Mouse (Mus musculus) E14TG2a.4 (cell line): ENCODE results near the gene Pitpnm3.

Experiments
- H3K27me3 ChIP-seq: 2 replicates; pipeline ENCODE4 v1.6.1; 2014; ENCODE audit warnings: low read length, control low read depth; ENCODE audit not compliant: insufficient read depth
- H3K36me3 ChIP-seq: 2 replicates; pipeline ENCODE4 v1.6.1; 2014; ENCODE audit warnings: low read length, control low read depth; ENCODE audit not compliant: insufficient read depth
- H3K4me1 ChIP-seq: replicated peaks from 2 replicates; pipeline ENCODE4 v1.6.1; 2014; ENCODE audit warnings: low read depth, low read length, control low read depth
- H3K4me3 ChIP-seq: replicated peaks from 2 replicates; pipeline ENCODE4 v1.5.1; 2014; ENCODE audit warnings: mild to moderate bottlenecking, low read length
- H3K9me3 ChIP-seq: 2 replicates; pipeline ENCODE4 v1.6.1; 2014; ENCODE audit warnings: low read length, control low read depth
- CTCF ChIP-seq: conservative IDR thresholded peaks from 2 replicates; pipeline ENCODE4 v1.5.1; 2014; ENCODE audit warnings: low read length
- NANOG ChIP-seq: IDR thresholded peaks from 2 replicates; pipeline ENCODE4 v1.6.1; 2014; ENCODE audit warnings: borderline replicate concordance, low read length, mixed read lengths
- POU5F1 ChIP-seq: IDR thresholded peaks from 2 replicates; pipeline ENCODE4 v1.6.1; 2014; ENCODE audit warnings: low read length, borderline replicate concordance

The Pitpnm3 gene

GRCm38 (mm10) chr11:72002138-72002853, 133.3 kb downstream of the Pitpnm3 start:
- Histone ChIP-seq H3K27me3 (peaks cover 9% of the 10 kb centered on the region), H3K4me1 (0 out of 2 replicates have a peak, but pooled peaks cover 4% of the 10 kb centered on the region), H3K36me3 (no peaks in the 10 kb centered on the region), H3K9me3 (no peaks in the 10 kb centered on the region), H3K4me3 (no peak overlapping the region)
- no peak for TF ChIP-seq POU5F1
- TF ChIP-seq CTCF, result peak; percentile 94

- TF ChIP-seq CTCF (no peak), NANOG (no peak), POU5F1 (no peak)
- H3K27me3 ChIP-seq, result peaks cover 9% of the 10 kb centered on the region
- peaks cover 7% of the 10 kb centered on the region for H3K9me3 ChIP-seq
- H3K36me3 ChIP-seq, result no peaks in the 10 kb centered on the region
- H3K4me3 ChIP-seq, result no peak overlapping the region
- peaks cover 17% of the 10 kb centered on the region for H3K4me1 ChIP-seq
Observed at GRCm38 (mm10) chr11:72000194-72000593, 135.4 kb downstream of the Pitpnm3 start.
